Mouse (Mus musculus) heart, adult 2 months (tissue): Measurements from ENCODE around the gene Bcar3.
"Not testable (repeated sequence)": the region's sequence is repeated elsewhere in the genome, so short reads cannot be mapped to it uniquely, and the experiment has no call there.

Source experiments
- CTCF ChIP-seq: fragments of 200-600 bp; IDR thresholded peaks from 2 replicates; pipeline ENCODE4 v1.8.1; 2022; ENCODE audit warnings: antibody characterized with exemption, mild to moderate bottlenecking, moderate library complexity
- POLR2A ChIP-seq: fragments of 200-500 bp; IDR thresholded peaks from 2 replicates; pipeline ENCODE4 v1.6.1; 2011; ENCODE audit warnings: mild to moderate bottlenecking, low read depth, low read length, control low read depth; ENCODE audit not compliant: insufficient read depth

- not testable (repeated sequence) for TF ChIP-seq CTCF, POLR2A
Observed at GRCm38 (mm10) chr3:122393411-122393810, 99.5 kb downstream of the Bcar3 start.
